Mouse (Mus musculus): Measurements from ENCODE around the gene Arfrp1. TPM values are rescaled to one million over a fixed set of nuclear protein-coding genes. Genes with fewer than 3 reads are reported as not detected.

Arfrp1 gene
- total RNA-seq, 1 experiment, result 32.8 TPM

DNA sequence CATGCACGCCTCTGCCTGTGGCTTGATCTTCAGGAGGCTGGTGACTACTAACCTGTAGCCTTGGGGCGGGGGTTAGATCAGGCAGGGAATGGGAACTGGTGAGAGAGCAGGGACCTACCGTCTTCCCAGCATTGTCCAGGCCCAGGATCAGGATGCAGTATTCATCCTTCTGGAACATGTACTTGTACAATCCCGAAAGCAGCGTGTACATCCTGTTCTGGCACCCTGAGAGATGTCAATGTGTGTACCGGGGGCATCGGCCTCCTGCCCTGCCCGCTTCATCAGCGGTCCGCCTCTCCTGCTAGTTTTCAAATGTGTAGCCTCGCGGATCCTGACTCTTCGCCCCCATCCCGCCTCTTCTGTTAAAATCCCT, 731 bp downstream of the Arfrp1 start:
- TF ChIP-seq MAFK (IDR thresholded peaks at IDR 0.05; ENCODE audit: insufficient read depth, low read depth, low read length) (no peak), CHD2 (IDR thresholded peaks at IDR 0.05; ENCODE audit: low read depth, low read length) (no peak), HCFC1 (IDR thresholded peaks at IDR 0.05; ENCODE audit: borderline replicate concordance, insufficient read depth, low read length) (no peak), ZNF384 (IDR thresholded peaks at IDR 0.05; ENCODE audit: low read depth, low read length) (no peak), ZC3H11A (IDR thresholded peaks at IDR 0.05; ENCODE audit: borderline replicate concordance, low read depth, low read length) (no peak)
- Histone ChIP-seq H3K4me1 (ENCODE audit: control insufficient read depth in 2 of 2, insufficient read depth in 2 of 2, low read length in 2 of 2, poor library complexity in 1 of 2) (peaks cover 4% of the 10 kb centered on the region in 2 experiments; a peak in 1 of 4 replicates), H3K9ac (ENCODE audit: insufficient read depth, low read depth, low read length, poor library complexity, severe bottlenecking) (peak overlapping the region; percentile 96), H3K36me3 (ENCODE audit: control insufficient read depth, insufficient read depth, low read length, poor library complexity, severe bottlenecking) (peaks cover 17% of the 10 kb centered on the region), H3K27ac (ENCODE audit: insufficient read depth, low read depth, low read length, poor library complexity, severe bottlenecking) (peak overlapping the region; percentile 65; the same call in 1 of the 2 replicates), H3K4me3 (ENCODE audit: insufficient read depth in 1 of 2, low read depth in 1 of 2, low read length in 2 of 2, poor library complexity in 1 of 2, severe bottlenecking in 1 of 2) (peak overlapping the region; percentile 91 to 98), H3K9me3 (ENCODE audit: control insufficient read depth, insufficient read depth, low read depth, low read length) (no peaks in the 10 kb centered on the region)
- DNase-seq (ENCODE audit: low read depth, low spot score), result no peak
- in situ Hi-C loops (cut with MboI; ENCODE audit: low sequenced_read_pairs in 2 of 2, unreplicated experiment in 2 of 2), result no loop called here

DNA sequence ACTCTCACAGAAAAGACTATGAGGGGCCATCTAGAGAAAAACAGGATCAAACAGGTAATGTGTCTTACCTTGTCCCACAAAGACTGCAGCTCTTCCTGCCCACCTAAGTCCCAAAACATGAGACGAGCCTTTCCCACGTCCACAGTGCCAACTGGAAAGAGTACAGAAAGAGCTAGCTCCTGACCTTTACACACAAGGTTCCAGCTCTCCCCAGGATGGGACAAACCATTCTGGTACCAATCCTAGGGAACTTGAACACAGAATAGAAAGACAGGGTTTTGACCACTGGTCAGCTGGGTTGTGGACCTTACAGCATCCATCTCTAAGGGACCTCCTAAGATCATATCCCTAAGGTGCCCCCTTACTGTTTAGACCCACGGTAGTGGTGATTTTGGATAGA, 1.3 kb downstream of the Arfrp1 start:
- in situ Hi-C loops (cut with MboI; ENCODE audit: low sequenced_read_pairs in 2 of 2, unreplicated experiment in 2 of 2), result no loop called here
- TF ChIP-seq ZNF384 (IDR thresholded peaks at IDR 0.05; ENCODE audit: low read depth, low read length) (no peak), HCFC1 (IDR thresholded peaks at IDR 0.05; ENCODE audit: borderline replicate concordance, insufficient read depth, low read length) (no peak), ZC3H11A (IDR thresholded peaks at IDR 0.05; ENCODE audit: borderline replicate concordance, low read depth, low read length) (no peak), CHD2 (IDR thresholded peaks at IDR 0.05; ENCODE audit: low read depth, low read length) (no peak), MAFK (IDR thresholded peaks at IDR 0.05; ENCODE audit: insufficient read depth, low read depth, low read length) (no peak)
- peaks cover 21% of the 10 kb centered on the region for H3K36me3 ChIP-seq (ENCODE audit: control insufficient read depth, insufficient read depth, low read length, poor library complexity, severe bottlenecking)
- peak overlapping the region; percentile 91 to 98; a peak in 3 of 4 replicates for H3K4me3 ChIP-seq (ENCODE audit: insufficient read depth in 1 of 2, low read depth in 1 of 2, low read length in 2 of 2, poor library complexity in 1 of 2, severe bottlenecking in 1 of 2)
- no peak for DNase-seq (ENCODE audit: low read depth, low spot score)
- no peaks in the 10 kb centered on the region for H3K9me3 ChIP-seq (ENCODE audit: control insufficient read depth, insufficient read depth, low read depth, low read length)
- H3K27ac ChIP-seq (ENCODE audit: insufficient read depth, low read depth, low read length, poor library complexity, severe bottlenecking), result no peak overlapping the region
- H3K4me1 ChIP-seq (ENCODE audit: control insufficient read depth in 2 of 2, insufficient read depth in 2 of 2, low read length in 2 of 2, poor library complexity in 1 of 2), result peaks cover 4% of the 10 kb centered on the region in 2 experiments; a peak in 1 of 4 replicates
- peak overlapping the region; percentile 96; the same call in 1 of the 2 replicates for H3K9ac ChIP-seq (ENCODE audit: insufficient read depth, low read depth, low read length, poor library complexity, severe bottlenecking)

DNA sequence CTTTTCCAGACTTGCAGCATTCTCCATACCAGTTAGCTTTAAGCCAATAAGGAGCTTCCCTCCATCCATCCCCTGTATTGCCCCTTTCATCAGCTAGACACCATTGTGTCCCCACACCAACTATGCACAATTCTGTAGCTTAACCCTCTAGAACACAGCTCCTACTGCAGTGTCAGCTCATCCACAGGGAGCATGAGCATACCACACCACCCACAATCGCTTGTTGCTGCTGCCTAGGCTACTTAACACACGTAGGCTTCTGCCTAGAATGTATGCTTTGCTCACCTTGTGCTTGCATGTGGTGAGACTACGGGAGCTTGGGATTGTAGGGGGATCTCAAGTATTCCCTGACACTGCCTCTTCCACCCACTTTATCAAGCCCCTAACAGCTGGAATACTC, 8.4 kb downstream of the Arfrp1 start:
- Histone ChIP-seq H3K36me3 (ENCODE audit: control insufficient read depth, insufficient read depth, low read length, poor library complexity, severe bottlenecking) (peaks cover 71% of the 10 kb centered on the region), H3K4me3 (ENCODE audit: insufficient read depth in 1 of 2, low read depth in 1 of 2, low read length in 2 of 2, poor library complexity in 1 of 2, severe bottlenecking in 1 of 2) (no peak overlapping the region), H3K27ac (ENCODE audit: insufficient read depth, low read depth, low read length, poor library complexity, severe bottlenecking) (no peak overlapping the region), H3K4me1 (ENCODE audit: control insufficient read depth in 2 of 2, insufficient read depth in 2 of 2, low read length in 2 of 2, poor library complexity in 1 of 2) (no peaks in the 10 kb centered on the region), H3K9me3 (ENCODE audit: control insufficient read depth, insufficient read depth, low read depth, low read length) (no peaks in the 10 kb centered on the region), H3K9ac (ENCODE audit: insufficient read depth, low read depth, low read length, poor library complexity, severe bottlenecking) (no peak overlapping the region)
- in situ Hi-C loops (cut with MboI; ENCODE audit: low sequenced_read_pairs in 2 of 2, unreplicated experiment in 2 of 2), result no loop called here
- no peak for DNase-seq (ENCODE audit: low read depth, low spot score)
- TF ChIP-seq MAFK (IDR thresholded peaks at IDR 0.05; ENCODE audit: insufficient read depth, low read depth, low read length), result no peak

DNA sequence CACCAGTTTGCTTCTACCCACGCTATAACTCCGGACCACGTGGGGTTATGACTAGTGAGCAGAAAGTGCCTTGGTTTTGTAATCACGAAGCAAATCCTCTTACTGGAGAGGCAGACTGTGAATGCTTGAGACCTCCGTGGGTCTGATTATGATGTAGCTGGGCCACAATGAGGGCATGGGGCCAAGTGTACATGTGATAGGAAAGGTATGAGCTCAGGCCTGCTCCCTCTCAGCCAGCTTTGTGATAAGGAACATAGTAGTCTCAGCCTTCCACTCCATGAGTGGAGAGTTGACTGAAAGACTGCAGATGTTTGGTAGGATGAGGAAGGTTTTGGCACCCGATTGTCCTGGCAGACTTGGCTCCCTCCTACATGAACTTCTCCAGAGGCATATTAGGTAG, 22.4 kb downstream of the Arfrp1 start:
- Histone ChIP-seq H3K4me3 (ENCODE audit: insufficient read depth in 1 of 2, low read depth in 1 of 2, low read length in 2 of 2, poor library complexity in 1 of 2, severe bottlenecking in 1 of 2) (no peak overlapping the region), H3K27ac (ENCODE audit: insufficient read depth, low read depth, low read length, poor library complexity, severe bottlenecking) (no peak overlapping the region), H3K9ac (ENCODE audit: insufficient read depth, low read depth, low read length, poor library complexity, severe bottlenecking) (no peak overlapping the region), H3K4me1 (ENCODE audit: control insufficient read depth in 2 of 2, insufficient read depth in 2 of 2, low read length in 2 of 2, poor library complexity in 1 of 2) (no peaks in the 10 kb centered on the region), H3K9me3 (ENCODE audit: control insufficient read depth, insufficient read depth, low read depth, low read length) (no peaks in the 10 kb centered on the region), H3K36me3 (ENCODE audit: control insufficient read depth, insufficient read depth, low read length, poor library complexity, severe bottlenecking) (peaks cover 56% of the 10 kb centered on the region)
- in situ Hi-C loops (cut with MboI; ENCODE audit: low sequenced_read_pairs in 2 of 2, unreplicated experiment in 2 of 2), result no loop called here
- DNase-seq (ENCODE audit: low read depth, low spot score), result no peak
- no peak for TF ChIP-seq CHD2 (IDR thresholded peaks at IDR 0.05; ENCODE audit: low read depth, low read length)

DNA sequence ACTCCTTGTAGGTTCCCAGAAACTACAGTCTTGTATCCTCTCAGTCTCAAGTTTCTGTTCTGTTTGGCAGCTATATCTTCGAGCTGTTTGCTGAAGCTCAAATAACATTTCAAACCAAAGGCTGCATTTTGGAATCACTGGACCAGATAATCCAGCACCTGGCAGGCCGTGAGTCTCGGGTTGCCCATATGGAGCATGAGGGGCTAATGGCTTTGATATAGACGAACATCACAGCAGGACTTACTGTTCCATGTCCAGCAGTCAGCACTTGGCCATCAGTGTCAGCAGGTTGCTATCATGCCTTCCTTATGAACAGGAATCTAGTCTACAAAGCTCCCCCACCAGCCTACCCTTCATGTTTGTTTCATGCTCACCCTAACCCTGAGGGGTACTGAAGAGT, 24.8 kb downstream of the Arfrp1 start:
- no peak for TF ChIP-seq ZC3H11A (IDR thresholded peaks at IDR 0.05; ENCODE audit: borderline replicate concordance, low read depth, low read length)
- no peak for TF ChIP-seq ZNF384 (IDR thresholded peaks at IDR 0.05; ENCODE audit: low read depth, low read length)
- TF ChIP-seq MAFK (IDR thresholded peaks at IDR 0.05; ENCODE audit: insufficient read depth, low read depth, low read length), result no peak
- no peak for TF ChIP-seq CHD2 (IDR thresholded peaks at IDR 0.05; ENCODE audit: low read depth, low read length)
- TF ChIP-seq HCFC1 (IDR thresholded peaks at IDR 0.05; ENCODE audit: borderline replicate concordance, insufficient read depth, low read length), result no peak
- peaks cover 46% of the 10 kb centered on the region for H3K36me3 ChIP-seq (ENCODE audit: control insufficient read depth, insufficient read depth, low read length, poor library complexity, severe bottlenecking)
- in situ Hi-C loops (cut with MboI; ENCODE audit: low sequenced_read_pairs in 2 of 2, unreplicated experiment in 2 of 2), result no loop called here

More for the DNA sequence above, 24.8 kb downstream of the Arfrp1 start:
- Histone ChIP-seq H3K27ac (ENCODE audit: insufficient read depth, low read depth, low read length, poor library complexity, severe bottlenecking) (no peak overlapping the region), H3K4me1 (ENCODE audit: control insufficient read depth in 2 of 2, insufficient read depth in 2 of 2, low read length in 2 of 2, poor library complexity in 1 of 2) (no peaks in the 10 kb centered on the region), H3K4me3 (ENCODE audit: insufficient read depth in 1 of 2, low read depth in 1 of 2, low read length in 2 of 2, poor library complexity in 1 of 2, severe bottlenecking in 1 of 2) (no peak overlapping the region), H3K9ac (ENCODE audit: insufficient read depth, low read depth, low read length, poor library complexity, severe bottlenecking) (no peak overlapping the region), H3K9me3 (ENCODE audit: control insufficient read depth, insufficient read depth, low read depth, low read length) (no peaks in the 10 kb centered on the region)
- DNase-seq (ENCODE audit: low read depth, low spot score), result no peak
